Mouse (Mus musculus) kidney, postnatal 0 days (tissue): ENCODE data around the gene Hoxc5. TPM values are rescaled to one million over a fixed set of nuclear protein-coding genes. Genes with fewer than 3 reads are reported as not detected.

Experiments used
- ATAC-seq: fragments of 200-750 bp; cut with Nextera tagmentation; replicated peaks from 2 replicates; pipeline ENCODE4 v1.8.0; 2017; ENCODE audit warnings: low read depth, moderate number of reproducible peaks, moderate TSS enrichment, moderate library complexity; ENCODE audit not compliant: low FRiP score
- DNase-seq: peaks from one replicate; pipeline ENCODE4 v3.0.0-alpha.2; 2016; ENCODE audit warnings: low spot score
- H3K27ac ChIP-seq: fragments of 300-500 bp; sonication (generic); 2 replicates; pipeline ENCODE4 v1.5.1; 2014; ENCODE audit warnings: mild to moderate bottlenecking
- H3K27me3 ChIP-seq: fragments of 300-500 bp; sonication (generic); 2 replicates; pipeline ENCODE4 v1.6.1; 2014; ENCODE audit warnings: low read length, mixed read lengths; ENCODE audit not compliant: insufficient read depth
- H3K36me3 ChIP-seq: fragments of 300-500 bp; sonication (generic); 2 replicates; pipeline ENCODE4 v1.6.1; 2014; ENCODE audit warnings: low read length, mixed read lengths; ENCODE audit not compliant: insufficient read depth
- H3K4me1 ChIP-seq: fragments of 300-500 bp; sonication (generic); replicated peaks from 2 replicates; pipeline ENCODE4 v1.6.1; 2014; ENCODE audit warnings: antibody characterized with exemption, low read length, mixed read lengths; ENCODE audit not compliant: insufficient read depth
- H3K4me2 ChIP-seq: fragments of 300-500 bp; sonication (generic); 2 replicates; pipeline ENCODE4 v1.6.1; 2014; ENCODE audit warnings: mild to moderate bottlenecking, low read length, moderate library complexity, mixed read lengths
- H3K4me3 ChIP-seq: fragments of 300-500 bp; sonication (generic); replicated peaks from 2 replicates; pipeline ENCODE4 v1.5.1; 2014; ENCODE audit warnings: low read depth, low read length
- H3K9ac ChIP-seq: fragments of 300-500 bp; sonication (generic); 2 replicates; pipeline ENCODE4 v1.6.1; 2014; ENCODE audit warnings: low read depth, low read length
- H3K9me3 ChIP-seq: fragments of 300-500 bp; sonication (generic); replicated peaks from 2 replicates; pipeline ENCODE4 v1.6.1; 2016; ENCODE audit warnings: low read length, inconsistent platforms, mixed read lengths
- CTCF ChIP-seq: IDR thresholded peaks from 2 replicates; pipeline ENCODE4 v1.5.1; 2016; ENCODE audit warnings: antibody characterized with exemption, low read depth, mild to moderate bottlenecking, moderate library complexity
- WGBS: fragments of 180-500 bp; shearing (Covaris S2); extraction: QIAGEN DNeasy Blood & Tissue Kit; methylation state at CpG from one replicate; pipeline ENCODE4 v1.1.7; 2014; 5-methylcytosine and 5-hydroxymethylcytosine counted together
- polyA plus RNA-seq: library from polyadenylated mRNA; unstranded; fragments of >200 nt; fragmentation: Nextera tagmentation; extraction: Ambion mirVana; gene quantifications from 2 replicates; pipeline ENCODE4 v1.2.1, GENCODE M21; 2015

Hoxc5 gene
- polyA plus RNA-seq, 1 experiment from 2014 or later: 3.9 TPM

- 0 out of 2 replicates have a peak overlapping the region, but pooled peaks have one; percentile 19 for H3K9ac ChIP-seq
- H3K27ac ChIP-seq: 0 out of 2 replicates have a peak overlapping the region, but pooled peaks have one; percentile 21
- H3K9me3 ChIP-seq: no peaks in the 10 kb centered on the region
- DNase-seq: no peak
- no peaks in the 10 kb centered on the region for H3K36me3 ChIP-seq
- no peak overlapping the region for H3K4me3 ChIP-seq
- peaks cover 23% of the 10 kb centered on the region for H3K4me1 ChIP-seq
- peak overlapping the region; percentile 37 for H3K4me2 ChIP-seq
- 34% methylated on average over 12 of the region's 12 CpGs for WGBS
- no peak for ATAC-seq
- no peak for TF ChIP-seq CTCF
- H3K27me3 ChIP-seq: 0 out of 2 replicates have a peak, but pooled peaks cover 8% of the 10 kb centered on the region
Observed at GRCm38 (mm10) chr15:103040601-103041000, 73.4 kb downstream of the Hoxc5 start.

GRCm38 (mm10) chr15:103041613-103042012, 74.4 kb downstream of the Hoxc5 start:
- WGBS: 48% methylated on average over 5 of the region's 5 CpGs
- H3K36me3 ChIP-seq: no peaks in the 10 kb centered on the region
- no peak overlapping the region for H3K4me3 ChIP-seq
- 0 out of 2 replicates have a peak, but pooled peaks cover 5% of the 10 kb centered on the region for H3K27me3 ChIP-seq
- no peaks in the 10 kb centered on the region for H3K9me3 ChIP-seq
- no peak for ATAC-seq
- no peak for DNase-seq
- no peak overlapping the region for H3K27ac ChIP-seq
- H3K4me2 ChIP-seq: no peak overlapping the region
- TF ChIP-seq CTCF: no peak
- no peak overlapping the region for H3K9ac ChIP-seq
- peaks cover 23% of the 10 kb centered on the region for H3K4me1 ChIP-seq

GRCm38 (mm10) chr15:103042209-103042608, 75.0 kb downstream of the Hoxc5 start:
- no peak for TF ChIP-seq CTCF
- 22% methylated on average over 1 of the region's 1 CpGs for WGBS
- no peak overlapping the region for H3K27ac ChIP-seq

GRCm38 (mm10) chr15:103051670-103052069, 84.4 kb downstream of the Hoxc5 start:
- WGBS: 78% methylated on average over 2 of the region's 2 CpGs

More at GRCm38 (mm10) chr15:103042209-103042608, 75.0 kb downstream of the Hoxc5 start:
- DNase-seq: no peak
- no peak for ATAC-seq
- no peaks in the 10 kb centered on the region for H3K9me3 ChIP-seq
- H3K9ac ChIP-seq: no peak overlapping the region
- 0 out of 2 replicates have a peak, but pooled peaks cover 5% of the 10 kb centered on the region for H3K27me3 ChIP-seq
- no peaks in the 10 kb centered on the region for H3K36me3 ChIP-seq
- H3K4me2 ChIP-seq: no peak overlapping the region
- no peak overlapping the region for H3K4me3 ChIP-seq
- peaks cover 23% of the 10 kb centered on the region for H3K4me1 ChIP-seq

GRCm38 (mm10) chr15:103053210-103053609, 86.0 kb downstream of the Hoxc5 start:
- Histone ChIP-seq H3K4me3 (no peak overlapping the region), H3K27me3 (no peaks in the 10 kb centered on the region), H3K4me1 (peaks cover 16% of the 10 kb centered on the region), H3K36me3 (no peaks in the 10 kb centered on the region), H3K4me2 (no peak overlapping the region), H3K9ac (no peak overlapping the region), H3K27ac (no peak overlapping the region), H3K9me3 (no peaks in the 10 kb centered on the region)
- TF ChIP-seq CTCF: no peak
- no peak for ATAC-seq
- no peak for DNase-seq

More at GRCm38 (mm10) chr15:103051670-103052069, 84.4 kb downstream of the Hoxc5 start:
- DNase-seq: no peak
- Histone ChIP-seq H3K27me3 (no peaks in the 10 kb centered on the region), H3K4me3 (no peak overlapping the region), H3K4me1 (peaks cover 7% of the 10 kb centered on the region; the same call in 1 of the 2 replicates), H3K36me3 (no peaks in the 10 kb centered on the region), H3K9me3 (no peaks in the 10 kb centered on the region), H3K9ac (no peak overlapping the region), H3K27ac (no peak overlapping the region), H3K4me2 (no peak overlapping the region)
- no peak for TF ChIP-seq CTCF
- ATAC-seq: 0 out of 2 replicates have a peak, but pooled peaks have one; percentile 29

- Histone ChIP-seq H3K4me3 (no peak overlapping the region), H3K27ac (no peak overlapping the region), H3K36me3 (no peaks in the 10 kb centered on the region), H3K27me3 (no peaks in the 10 kb centered on the region), H3K9ac (no peak overlapping the region), H3K4me2 (no peak overlapping the region), H3K4me1 (peaks cover 29% of the 10 kb centered on the region), H3K9me3 (no peaks in the 10 kb centered on the region)
- TF ChIP-seq CTCF: no peak
- WGBS: 65% methylated on average over 2 of the region's 2 CpGs
- DNase-seq (no peak), ATAC-seq (no peak)
Observed at GRCm38 (mm10) chr15:103056396-103056795, 89.2 kb downstream of the Hoxc5 start.

GRCm38 (mm10) chr15:103058715-103059114, 91.5 kb downstream of the Hoxc5 start:
- peak overlapping the region; percentile 98 for H3K27ac ChIP-seq
- peak; percentile 53 for DNase-seq
- no peak for ATAC-seq
- no peaks in the 10 kb centered on the region for H3K36me3 ChIP-seq
- H3K4me3 ChIP-seq: peak overlapping the region; percentile 37
- peaks cover 33% of the 10 kb centered on the region for H3K4me1 ChIP-seq
- no peaks in the 10 kb centered on the region for H3K9me3 ChIP-seq
- WGBS: 11% methylated on average over 12 of the region's 12 CpGs
- H3K27me3 ChIP-seq: no peaks in the 10 kb centered on the region
- TF ChIP-seq CTCF: no peak
- peak overlapping the region; percentile 75 for H3K4me2 ChIP-seq
- H3K9ac ChIP-seq: peak overlapping the region; percentile 69
